Mouse (Mus musculus): ENCODE measurements at regions not wholly inside any gene's neighbourhood (a gene's known extent, or its start where the extent isn't known, plus 50 kb on each side); places are given as distances from the start of the nearest gene placed in this dataset.

DNA sequence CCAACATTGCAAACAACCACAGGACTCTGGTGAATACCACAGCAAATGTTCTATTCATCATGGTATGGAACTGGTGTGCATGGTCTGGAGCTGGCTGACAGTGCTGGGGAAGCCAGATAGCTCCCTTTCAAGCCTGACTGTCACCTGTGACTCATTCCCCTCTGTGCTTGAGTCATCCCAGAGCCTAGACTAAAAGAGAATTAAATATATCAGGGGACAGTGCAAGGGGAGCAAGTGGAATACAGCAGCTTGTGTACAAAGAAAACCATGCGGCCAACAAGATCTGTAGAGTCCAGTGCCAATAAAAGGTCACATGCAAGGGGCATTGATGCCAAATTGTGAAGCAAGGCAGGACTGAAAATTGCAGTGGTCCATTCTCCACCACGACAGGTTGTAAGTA, 117.7 kb downstream of the Pah start:
- no peak for DNase-seq (ENCODE audit: extremely low spot score in 1 of 2, low spot score in 2 of 2)
- intact Hi-C loops (cut with DNase I): no loop called here

- intact Hi-C loops (cut with DNase I): loop anchor here (5.0 kb wide), 1 partner anchor 678 kb away; no protein-coding TSS in a partner anchor
- DNase-seq (ENCODE audit: extremely low spot score in 1 of 2, low spot score in 2 of 2): peak in 1 of 2 experiments; percentile 7
Observed at GRCm38 (mm10) chr10:87649091-87649490, 127.5 kb downstream of the Pah start.

DNA sequence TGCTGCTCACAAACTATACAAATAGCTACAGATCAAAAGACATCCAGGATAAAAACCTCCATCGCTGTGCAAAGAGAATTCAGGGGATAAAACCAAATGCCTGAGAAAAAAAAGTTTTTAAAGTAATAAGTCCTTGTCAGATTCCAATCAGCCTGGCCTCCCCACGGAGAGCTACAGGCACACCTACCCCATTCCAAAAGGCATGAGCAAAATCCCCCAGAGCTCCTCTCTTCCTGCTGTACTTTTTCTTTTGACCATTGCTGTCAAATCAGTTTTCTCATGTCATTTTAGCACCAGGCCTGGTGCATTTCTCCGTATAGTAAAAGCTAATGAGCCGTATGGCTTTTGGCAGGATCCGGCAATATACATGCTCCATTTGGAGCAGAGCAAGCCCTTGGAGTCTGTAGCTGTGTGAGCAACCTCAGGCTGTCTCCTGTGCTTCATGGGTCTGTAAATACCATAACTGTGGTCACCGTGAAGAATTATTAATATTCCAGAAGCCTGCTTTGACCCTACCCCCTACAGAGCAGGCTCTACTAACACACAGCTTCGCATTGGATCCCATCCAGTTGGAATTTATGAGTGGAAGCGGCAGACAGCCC, 130.6 kb downstream of the Pah start:
- intact Hi-C loops (cut with DNase I): loop anchor here (10.0 kb wide), 1 partner anchor 653 kb away; no protein-coding TSS in a partner anchor
- DNase-seq (ENCODE audit: extremely low spot score in 1 of 2, low spot score in 2 of 2): no peak

DNA sequence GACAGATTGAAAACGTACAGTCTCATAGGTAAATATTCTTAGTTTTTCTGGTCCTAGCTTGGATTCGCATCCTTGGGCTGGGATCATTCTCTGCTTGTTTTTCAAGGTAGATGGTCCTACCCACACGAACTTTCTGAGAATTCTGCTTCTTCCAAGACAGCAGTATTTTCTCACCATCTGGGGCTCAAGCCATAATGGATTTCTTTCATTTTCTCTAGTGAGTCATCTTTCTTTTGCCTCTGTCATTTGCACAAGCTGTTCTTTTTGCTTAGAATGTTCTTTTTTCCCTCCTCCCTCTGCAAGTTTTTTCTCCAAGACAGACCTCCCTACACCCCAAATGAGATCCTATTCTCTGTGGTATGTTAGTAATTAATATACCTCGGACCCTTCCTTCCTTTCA, 132.5 kb downstream of the Pah start:
- DNase-seq (ENCODE audit: extremely low spot score in 1 of 2, low spot score in 2 of 2): no peak
- intact Hi-C loops (cut with DNase I): loop anchor here (10.0 kb wide), 1 partner anchor 651 kb away; no protein-coding TSS in a partner anchor

GRCm38 (mm10) chr10:87666020-87666718, 144.6 kb downstream of the Pah start:
- intact Hi-C loops (cut with DNase I): no loop called here
- DNase-seq (ENCODE audit: extremely low spot score in 1 of 2, low spot score in 2 of 2): no peak

GRCm38 (mm10) chr10:87666719-87667387, 145.3 kb downstream of the Pah start:
- DNase-seq (ENCODE audit: extremely low spot score in 1 of 2, low spot score in 2 of 2): no peak
- intact Hi-C loops (cut with DNase I): no loop called here

DNA sequence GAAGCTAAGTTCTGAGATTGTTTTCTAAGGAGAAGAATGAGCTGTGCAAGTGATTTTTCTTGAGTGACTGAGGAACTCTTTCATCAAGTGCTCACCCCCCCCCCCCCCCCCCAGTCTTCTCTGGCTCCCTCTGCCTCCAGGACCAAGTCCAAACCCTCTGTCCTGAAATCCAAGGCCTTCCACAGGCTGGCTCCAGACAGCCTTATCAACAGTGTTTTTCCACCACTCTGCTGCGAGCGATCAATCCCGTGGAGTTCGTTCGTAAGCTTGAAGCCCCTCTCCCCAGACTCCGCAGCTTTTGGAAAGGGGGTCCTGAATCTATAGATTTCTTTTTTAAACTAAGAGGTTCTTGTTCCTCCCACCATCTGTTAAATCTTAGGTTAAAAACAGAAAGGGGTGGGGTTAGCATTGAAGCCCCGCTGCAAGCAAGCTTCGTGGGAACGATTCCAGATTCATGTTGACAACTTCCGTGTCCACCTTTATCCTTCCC, 146.1 kb downstream of the Pah start:
- no peak for DNase-seq (ENCODE audit: extremely low spot score in 1 of 2, low spot score in 2 of 2)
- intact Hi-C loops (cut with DNase I): no loop called here

DNA sequence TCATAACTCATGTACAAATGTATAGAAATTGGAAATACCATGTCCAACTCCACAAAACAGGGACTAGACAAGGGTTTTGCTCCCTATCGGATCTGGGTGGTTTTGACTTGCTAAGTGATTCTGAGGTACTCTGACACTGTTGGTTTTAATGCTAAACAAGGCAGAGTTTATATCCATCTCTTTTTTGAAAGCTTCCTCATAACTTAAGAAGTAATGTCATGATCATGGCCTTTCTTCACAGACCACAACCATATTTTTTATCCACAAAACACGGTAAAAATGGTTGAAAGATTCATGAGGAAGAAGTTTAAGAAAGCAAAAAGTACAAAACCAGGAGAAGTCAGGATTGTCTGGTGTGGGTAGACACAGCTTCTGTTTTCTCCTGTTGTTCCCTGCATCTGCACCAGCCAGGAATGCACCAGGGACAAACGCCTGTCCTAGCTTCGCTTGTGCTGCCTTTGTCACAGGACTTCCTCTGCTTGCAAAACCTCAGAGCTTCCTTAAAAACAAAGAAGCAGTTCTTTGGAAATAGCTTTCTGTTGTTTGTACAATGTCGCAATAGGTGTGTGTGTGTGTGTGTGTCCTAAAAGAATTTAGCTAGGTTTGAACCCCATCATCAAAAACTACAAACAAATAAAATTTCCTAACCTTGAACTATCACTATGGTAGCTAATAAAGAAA, 153.3 kb downstream of the Pah start:
- no peak for DNase-seq (ENCODE audit: extremely low spot score in 1 of 2, low spot score in 2 of 2)
- intact Hi-C loops (cut with DNase I): loop anchor here (10.0 kb wide), 2 partner anchors 300 to 440 kb away; no protein-coding TSS in a partner anchor

DNA sequence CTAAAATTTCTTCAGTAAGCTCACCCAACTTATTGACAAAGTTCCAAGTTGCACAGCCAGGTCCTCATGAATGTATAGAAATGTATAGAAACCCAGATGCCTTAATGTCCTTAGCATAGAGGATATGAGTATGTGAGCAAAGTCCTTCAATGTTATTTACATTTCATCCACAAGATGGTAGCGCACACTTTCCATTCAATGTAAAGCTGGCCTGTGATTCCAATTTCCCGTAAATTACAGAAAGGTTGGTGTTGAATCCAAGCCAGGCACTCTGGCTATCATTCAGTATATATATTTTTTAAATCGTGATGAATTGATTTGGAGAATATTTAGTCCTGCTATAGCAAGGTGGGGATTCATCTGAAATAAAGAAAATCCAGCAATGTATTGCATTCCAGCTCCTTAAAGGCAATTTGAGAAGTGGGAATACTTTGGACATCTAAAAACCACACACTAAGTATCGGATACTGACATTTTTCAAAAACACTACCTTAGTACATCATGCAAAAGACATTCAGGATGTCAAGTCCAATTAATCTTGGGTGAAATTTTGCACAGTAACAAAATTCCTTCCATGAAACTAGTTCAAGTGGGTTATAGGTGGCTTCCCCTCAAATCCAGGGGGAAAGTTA, 154.6 kb downstream of the Pah start:
- intact Hi-C loops (cut with DNase I): loop anchor here (10.0 kb wide), 2 partner anchors 299 to 439 kb away; no protein-coding TSS in a partner anchor
- DNase-seq (ENCODE audit: extremely low spot score in 1 of 2, low spot score in 2 of 2): peak in 1 of 2 experiments; percentile 8

- intact Hi-C loops (cut with DNase I): loop anchor here (10.0 kb wide), 2 partner anchors 296 to 436 kb away; no protein-coding TSS in a partner anchor
- DNase-seq (ENCODE audit: extremely low spot score in 1 of 2, low spot score in 2 of 2): no peak
Observed at GRCm38 (mm10) chr10:87678984-87679383, 157.4 kb downstream of the Pah start.

- no peak for DNase-seq (ENCODE audit: extremely low spot score in 1 of 2, low spot score in 2 of 2)
- intact Hi-C loops (cut with DNase I): no loop called here
Observed at GRCm38 (mm10) chr10:87686311-87686710, 164.7 kb downstream of the Pah start.

GRCm38 (mm10) chr10:87686785-87687184, 165.2 kb downstream of the Pah start:
- DNase-seq (ENCODE audit: extremely low spot score in 1 of 2, low spot score in 2 of 2): no peak
- intact Hi-C loops (cut with DNase I): no loop called here

- DNase-seq (ENCODE audit: extremely low spot score in 1 of 2, low spot score in 2 of 2): no peak
- intact Hi-C loops (cut with DNase I): no loop called here
Observed at GRCm38 (mm10) chr10:87687844-87688243, 166.2 kb downstream of the Pah start.

GRCm38 (mm10) chr10:87690831-87691230, 167.2 kb upstream of the Igf1 start:
- DNase-seq (ENCODE audit: extremely low spot score in 1 of 2, low spot score in 2 of 2): no peak
- intact Hi-C loops (cut with DNase I): no loop called here

DNA sequence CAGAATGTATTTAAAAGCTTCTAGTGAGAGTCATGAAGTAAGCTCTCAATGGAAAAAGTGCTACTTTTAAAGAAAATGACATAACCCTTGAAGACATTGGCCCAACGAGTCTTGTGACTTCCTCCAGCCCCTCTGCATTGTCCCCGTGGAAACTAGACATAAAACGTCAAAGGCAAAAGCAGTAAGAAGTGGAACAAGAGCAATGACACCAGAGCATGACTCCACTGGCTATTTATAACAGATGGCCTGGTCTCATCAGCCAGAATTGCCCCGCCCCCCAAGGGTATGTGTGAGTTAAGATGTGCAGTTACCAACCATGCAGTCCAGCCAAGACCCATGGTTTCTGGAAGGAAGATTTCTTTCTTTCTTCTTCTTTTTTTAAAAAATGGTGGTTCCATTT, 161.6 kb upstream of the Igf1 start:
- no peak for DNase-seq (ENCODE audit: extremely low spot score in 1 of 2, low spot score in 2 of 2)
- intact Hi-C loops (cut with DNase I): no loop called here

- intact Hi-C loops (cut with DNase I): no loop called here
- DNase-seq (ENCODE audit: extremely low spot score in 1 of 2, low spot score in 2 of 2): peak in 1 of 2 experiments; percentile 27
Observed at GRCm38 (mm10) chr10:87711209-87711608, 146.9 kb upstream of the Igf1 start.

GRCm38 (mm10) chr10:87711798-87712197, 146.3 kb upstream of the Igf1 start:
- peak in 1 of 2 experiments; percentile 32 for DNase-seq (ENCODE audit: extremely low spot score in 1 of 2, low spot score in 2 of 2)
- intact Hi-C loops (cut with DNase I): no loop called here

- DNase-seq (ENCODE audit: extremely low spot score in 1 of 2, low spot score in 2 of 2): no peak
- intact Hi-C loops (cut with DNase I): no loop called here
Observed at GRCm38 (mm10) chr10:87715874-87716600, 142.0 kb upstream of the Igf1 start.
